Mouse (Mus musculus) embryonic facial prominence, embryonic 12.5 days (tissue): ENCODE results near the gene Cfap77. TPM values are rescaled to one million over a fixed set of nuclear protein-coding genes. Genes with fewer than 3 reads are reported as not detected.
A peak's percentile ranks its signal among the peaks of the same experiment; 100 is the strongest.

Experiments used
- ATAC-seq: fragments of 200-750 bp; cut with Nextera tagmentation; 2 replicates; pipeline ENCODE4 v1.8.0; 2017; ENCODE audit not compliant: insufficient number of reproducible peaks, insufficient read depth, low FRiP score, low TSS enrichment
- H3K27ac ChIP-seq: fragments of 300-500 bp; sonication (generic); 2 replicates; pipeline ENCODE4 v1.5.1; 2016; ENCODE audit warnings: mild to moderate bottlenecking
- H3K27me3 ChIP-seq: fragments of 300-500 bp; sonication (generic); 2 replicates; pipeline ENCODE4 v1.6.1; 2016; ENCODE audit warnings: mild to moderate bottlenecking, moderate library complexity
- H3K36me3 ChIP-seq: fragments of 300-500 bp; sonication (generic); 2 replicates; pipeline ENCODE4 v1.6.1; 2016; ENCODE audit warnings: mild to moderate bottlenecking
- H3K4me1 ChIP-seq: fragments of 300-500 bp; sonication (generic); 2 replicates; pipeline ENCODE4 v1.6.1; 2016
- H3K4me2 ChIP-seq: fragments of 300-500 bp; sonication (generic); replicated peaks from 2 replicates; pipeline ENCODE4 v1.6.1; 2016; ENCODE audit warnings: mild to moderate bottlenecking, moderate library complexity
- H3K4me3 ChIP-seq: fragments of 300-500 bp; sonication (generic); 2 replicates; pipeline ENCODE4 v1.5.1; 2016; ENCODE audit warnings: mild to moderate bottlenecking
- H3K9ac ChIP-seq: fragments of 300-500 bp; sonication (generic); 2 replicates; pipeline ENCODE4 v1.6.1; 2016; ENCODE audit warnings: mild to moderate bottlenecking, moderate library complexity
- H3K9me3 ChIP-seq: fragments of 300-500 bp; sonication (generic); 2 replicates; pipeline ENCODE4 v1.6.1; 2016; ENCODE audit warnings: mild to moderate bottlenecking, moderate library complexity
- WGBS: fragments of 180-500 bp; shearing (Covaris S2); methylation state at CpG from one replicate; pipeline ENCODE4 v1.1.7; 2016; 5-methylcytosine and 5-hydroxymethylcytosine counted together
- polyA plus RNA-seq: library from polyadenylated mRNA; unstranded; fragments of >200 nt; fragmentation: Nextera tagmentation; extraction: Ambion mirVana; gene quantifications from 2 replicates; pipeline ENCODE4 v1.2.1, GENCODE M21; 2016

The Cfap77 gene
- polyA plus RNA-seq, 1 experiment from 2014 or later = 0.55 TPM

- WGBS = 5% methylated on average over 25 of the region's 25 CpGs
- H3K4me2 ChIP-seq = no peak overlapping the region
- ATAC-seq = no peak
- no peak overlapping the region for H3K4me3 ChIP-seq
- H3K36me3 ChIP-seq = peaks cover 11% of the 10 kb centered on the region; the same call in 1 of the 2 replicates
- H3K27ac ChIP-seq = no peak overlapping the region
- H3K9ac ChIP-seq = no peak overlapping the region
- H3K9me3 ChIP-seq = no peaks in the 10 kb centered on the region
- H3K27me3 ChIP-seq = peaks cover 95% of the 10 kb centered on the region
- H3K4me1 ChIP-seq = peaks cover 20% of the 10 kb centered on the region
Measured at GRCm38 (mm10) chr2:28909818-28910710, 144.8 kb downstream of the Cfap77 start.

- Histone ChIP-seq H3K9me3 (no peaks in the 10 kb centered on the region), H3K36me3 (peaks cover 12% of the 10 kb centered on the region; the same call in 1 of the 2 replicates), H3K9ac (no peak overlapping the region), H3K4me3 (peak overlapping the region; percentile 19; the same call in 1 of the 2 replicates), H3K4me2 (peak overlapping the region; percentile 3; the same call in 1 of the 2 replicates), H3K4me1 (peaks cover 20% of the 10 kb centered on the region), H3K27ac (no peak overlapping the region), H3K27me3 (peaks cover 87% of the 10 kb centered on the region)
- WGBS = under 1% methylated on average over 41 of the region's 41 CpGs
- no peak for ATAC-seq
Measured at GRCm38 (mm10) chr2:28909186-28909817, 145.6 kb downstream of the Cfap77 start.

GRCm38 (mm10) chr2:28908389-28909153 is 146.3 kb downstream of the Cfap77 start:
- Histone ChIP-seq H3K4me2 (peak overlapping the region; percentile 29), H3K27me3 (peaks cover 80% of the 10 kb centered on the region), H3K4me3 (peak overlapping the region; percentile 19; the same call in 1 of the 2 replicates), H3K9ac (no peak overlapping the region), H3K9me3 (no peaks in the 10 kb centered on the region), H3K36me3 (peaks cover 12% of the 10 kb centered on the region; the same call in 1 of the 2 replicates), H3K4me1 (peaks cover 20% of the 10 kb centered on the region), H3K27ac (no peak overlapping the region)
- under 1% methylated on average over 39 of the region's 39 CpGs for WGBS
- no peak for ATAC-seq

GRCm38 (mm10) chr2:28907691-28908388 is 147.0 kb downstream of the Cfap77 start:
- Histone ChIP-seq H3K9me3 (no peaks in the 10 kb centered on the region), H3K9ac (no peak overlapping the region), H3K4me1 (peaks cover 20% of the 10 kb centered on the region), H3K36me3 (peaks cover 12% of the 10 kb centered on the region; the same call in 1 of the 2 replicates), H3K4me2 (peak overlapping the region; percentile 29), H3K27ac (no peak overlapping the region), H3K4me3 (no peak overlapping the region), H3K27me3 (peaks cover 73% of the 10 kb centered on the region)
- ATAC-seq = no peak
- 6% methylated on average over 10 of the region's 10 CpGs for WGBS

- H3K4me1 ChIP-seq = peaks cover 15% of the 10 kb centered on the region
- no peak for ATAC-seq
- no peak overlapping the region for H3K9ac ChIP-seq
- H3K4me2 ChIP-seq = no peak overlapping the region
- peaks cover 17% of the 10 kb centered on the region; the same call in 1 of the 2 replicates for H3K36me3 ChIP-seq
- H3K9me3 ChIP-seq = no peaks in the 10 kb centered on the region
- peaks cover 50% of the 10 kb centered on the region for H3K27me3 ChIP-seq
- no peak overlapping the region for H3K4me3 ChIP-seq
- no peak overlapping the region for H3K27ac ChIP-seq
- WGBS = 66% methylated on average over 4 of the region's 4 CpGs
Measured at GRCm38 (mm10) chr2:28905561-28905960, 149.3 kb downstream of the Cfap77 start.

- no peak overlapping the region for H3K4me2 ChIP-seq
- H3K9ac ChIP-seq = no peak overlapping the region
- H3K4me3 ChIP-seq = no peak overlapping the region
- 86% methylated on average over 9 of the region's 9 CpGs for WGBS
- H3K9me3 ChIP-seq = no peaks in the 10 kb centered on the region
- ATAC-seq = no peak
- H3K27me3 ChIP-seq = peaks cover 42% of the 10 kb centered on the region
- peaks cover 22% of the 10 kb centered on the region for H3K36me3 ChIP-seq
- no peak overlapping the region for H3K27ac ChIP-seq
- peaks cover 15% of the 10 kb centered on the region for H3K4me1 ChIP-seq
Measured at GRCm38 (mm10) chr2:28904786-28905185, 150.1 kb downstream of the Cfap77 start.

- no peak for ATAC-seq
- Histone ChIP-seq H3K9me3 (no peaks in the 10 kb centered on the region), H3K4me3 (no peak overlapping the region), H3K4me2 (no peak overlapping the region), H3K27ac (no peak overlapping the region), H3K36me3 (peaks cover 27% of the 10 kb centered on the region), H3K9ac (no peak overlapping the region), H3K27me3 (peaks cover 33% of the 10 kb centered on the region), H3K4me1 (peaks cover 8% of the 10 kb centered on the region)
- 86% methylated on average over 5 of the region's 5 CpGs for WGBS
Measured at GRCm38 (mm10) chr2:28903871-28904270, 151.0 kb downstream of the Cfap77 start.

- H3K36me3 ChIP-seq = peaks cover 33% of the 10 kb centered on the region
- H3K4me1 ChIP-seq = no peaks in the 10 kb centered on the region
- no peak overlapping the region for H3K4me2 ChIP-seq
- no peak overlapping the region for H3K27ac ChIP-seq
- H3K9ac ChIP-seq = no peak overlapping the region
- 88% methylated on average over 8 of the region's 8 CpGs for WGBS
- ATAC-seq = no peak
- peaks cover 17% of the 10 kb centered on the region for H3K27me3 ChIP-seq
- H3K9me3 ChIP-seq = no peaks in the 10 kb centered on the region
- H3K4me3 ChIP-seq = no peak overlapping the region
Measured at GRCm38 (mm10) chr2:28902291-28902690, 152.6 kb downstream of the Cfap77 start.

GRCm38 (mm10) chr2:28897340-28897899 is 157.4 kb downstream of the Cfap77 start:
- Histone ChIP-seq H3K36me3 (peaks cover 58% of the 10 kb centered on the region), H3K9me3 (no peaks in the 10 kb centered on the region)
- WGBS = 78% methylated on average over 4 of the region's 4 CpGs

GRCm38 (mm10) chr2:28895876-28896275 is 159.0 kb downstream of the Cfap77 start:
- H3K9ac ChIP-seq = no peak overlapping the region
- no peak overlapping the region for H3K4me2 ChIP-seq
- WGBS = 88% methylated on average over 7 of the region's 7 CpGs
- no peaks in the 10 kb centered on the region for H3K4me1 ChIP-seq
- H3K9me3 ChIP-seq = no peaks in the 10 kb centered on the region
- no peaks in the 10 kb centered on the region for H3K27me3 ChIP-seq
- ATAC-seq = no peak
- H3K36me3 ChIP-seq = peaks cover 61% of the 10 kb centered on the region
- no peak overlapping the region for H3K4me3 ChIP-seq
- no peak overlapping the region for H3K27ac ChIP-seq

More at GRCm38 (mm10) chr2:28897340-28897899, 157.4 kb downstream of the Cfap77 start:
- H3K4me2 ChIP-seq = no peak overlapping the region
- no peak overlapping the region for H3K9ac ChIP-seq
- ATAC-seq = no peak
- H3K27ac ChIP-seq = no peak overlapping the region
- no peaks in the 10 kb centered on the region for H3K27me3 ChIP-seq
- no peak overlapping the region for H3K4me3 ChIP-seq
- H3K4me1 ChIP-seq = no peaks in the 10 kb centered on the region
